Mouse (Mus musculus): ENCODE results near the gene Zfp553. TPM values are rescaled to one million over a fixed set of nuclear protein-coding genes. Genes with fewer than 3 reads are reported as not detected.
"Not testable (repeated sequence)": the region's sequence is repeated elsewhere in the genome, so short reads cannot be mapped to it uniquely, and the experiment has no call there.

Zfp553 gene
- total RNA-seq, 2 experiments from 2014 or later = 9.2 to 10.8 TPM

DNA sequence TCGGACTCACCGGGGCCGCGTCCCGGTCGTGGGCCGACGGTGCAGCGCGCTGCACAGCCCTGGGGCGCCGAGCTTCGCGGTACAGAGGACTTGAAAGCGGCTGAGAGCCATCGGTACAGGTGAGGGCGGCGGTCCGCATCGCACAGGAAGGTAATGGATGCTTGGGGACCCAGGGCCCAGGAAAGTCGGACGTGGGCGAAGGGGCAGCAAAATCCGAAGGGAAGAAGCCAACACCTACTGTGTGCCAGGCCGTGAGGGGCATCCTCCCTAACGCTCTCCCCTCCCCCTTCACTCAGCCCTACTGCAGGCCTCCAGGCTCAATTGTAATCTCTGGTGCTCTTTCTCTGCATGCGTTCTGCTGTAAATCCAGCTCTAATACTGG, 498 bp downstream of the Zfp553 start:
- no peak for DNase-seq

GRCm38 (mm10) chr7:127233765-127234164, 904 bp downstream of the Zfp553 start:
- DNase-seq = no peak

- no peak for DNase-seq
Measured at GRCm38 (mm10) chr7:127234777-127235176, 1.9 kb downstream of the Zfp553 start.

DNA sequence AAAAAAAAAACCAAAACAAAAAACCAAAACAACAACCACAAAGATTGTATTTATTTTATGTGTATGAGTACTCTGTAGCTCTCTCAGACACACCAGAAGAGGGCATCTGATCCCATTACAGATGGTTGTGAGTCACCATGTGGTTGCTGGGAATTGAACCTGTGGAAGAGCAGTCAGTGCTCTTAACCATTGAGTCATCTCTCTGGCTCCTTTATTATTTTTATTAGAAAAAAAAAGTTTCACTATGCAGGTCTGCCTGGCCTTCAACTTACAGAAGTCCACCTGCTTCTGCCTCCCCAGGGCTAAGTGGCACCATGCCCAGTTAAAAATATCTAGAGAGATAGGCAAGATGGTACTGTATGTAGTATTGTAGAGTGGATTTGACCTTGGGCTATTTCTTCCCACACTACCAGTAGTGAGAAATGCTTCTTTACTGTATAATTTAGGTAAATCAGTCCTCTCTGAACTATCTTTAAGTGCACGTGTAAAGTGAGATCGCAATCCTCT, 10.6 kb downstream of the Zfp553 start:
- DNase-seq = no peak

DNA sequence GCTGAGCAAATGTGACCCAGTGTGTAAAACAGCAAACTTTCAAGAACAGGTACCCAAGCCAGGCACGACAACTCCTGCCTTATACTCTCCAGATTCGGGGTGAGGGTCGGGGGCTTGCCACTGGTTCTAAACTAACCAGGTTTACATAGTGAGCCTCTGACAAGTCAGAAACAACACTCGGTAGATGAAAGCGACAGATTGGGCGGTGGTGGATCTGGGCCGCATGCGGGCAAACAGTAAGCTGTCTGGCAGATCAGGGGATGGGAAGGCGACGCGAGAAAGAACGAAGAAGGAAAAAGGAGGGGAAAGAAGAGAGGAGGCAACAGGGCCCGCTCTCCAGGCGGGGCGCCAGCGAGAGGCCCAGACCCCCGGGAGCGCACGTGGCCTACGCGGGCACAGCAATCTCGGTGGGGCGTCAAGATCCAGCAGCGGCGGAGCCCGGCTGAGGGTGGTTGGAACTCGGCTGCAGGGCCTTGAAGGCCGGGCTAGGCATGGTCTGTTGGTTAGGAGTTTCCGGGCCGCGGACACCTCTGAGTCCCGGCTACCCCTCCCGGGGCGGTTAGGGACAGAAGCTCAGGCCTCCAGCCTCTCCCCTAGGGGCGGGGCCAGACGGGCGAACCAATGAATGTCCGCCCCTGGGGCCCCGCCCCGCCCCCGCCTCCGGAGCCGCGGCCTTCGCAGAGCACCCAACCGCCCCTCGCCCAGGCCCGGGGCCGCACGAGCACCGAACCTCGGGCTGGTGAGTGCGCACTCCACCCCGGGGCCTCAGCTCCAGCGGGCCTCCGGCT, 11.2 kb downstream of the Zfp553 start, which contains the start of gene Zfp771:
Zfp771 (plus strand) TSS at position 405 of the 788 bp plus-strand sequence.
- DNase-seq = peak; percentile 95

GRCm38 (mm10) chr7:127244658-127245510, 12.0 kb downstream of the Zfp553 start:
- no peak for DNase-seq

GRCm38 (mm10) chr7:127250511-127250910, 17.6 kb downstream of the Zfp553 start:
- DNase-seq = not testable (repeated sequence)

DNA sequence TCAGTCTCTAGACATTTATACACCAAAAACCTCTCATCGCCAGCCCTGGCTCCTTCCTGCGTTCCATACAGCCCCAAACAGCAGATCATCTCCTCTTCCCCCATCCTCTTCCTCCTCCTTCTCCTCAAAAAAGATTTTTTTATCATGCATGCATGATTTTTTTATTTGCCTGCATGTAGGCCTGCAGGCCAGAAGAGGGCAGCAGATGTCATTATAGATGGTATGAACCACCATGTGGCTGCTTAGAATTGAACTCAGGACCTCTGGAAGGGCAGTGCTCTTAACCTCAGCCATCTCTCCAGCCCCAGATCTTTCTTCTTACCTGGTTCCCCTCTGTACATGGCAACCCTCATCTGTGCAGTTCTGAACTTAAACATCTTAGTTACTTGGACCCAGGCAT, 19.6 kb downstream of the Zfp553 start:
- DNase-seq = no peak

- no peak for DNase-seq
Measured at GRCm38 (mm10) chr7:127253341-127253740, 20.5 kb downstream of the Zfp553 start.

- peak; percentile 96 for DNase-seq
Measured at GRCm38 (mm10) chr7:127253821-127254769, 21.2 kb downstream of the Zfp553 start.

- no peak for DNase-seq
Measured at GRCm38 (mm10) chr7:127255008-127255407, 22.1 kb downstream of the Zfp553 start.

DNA sequence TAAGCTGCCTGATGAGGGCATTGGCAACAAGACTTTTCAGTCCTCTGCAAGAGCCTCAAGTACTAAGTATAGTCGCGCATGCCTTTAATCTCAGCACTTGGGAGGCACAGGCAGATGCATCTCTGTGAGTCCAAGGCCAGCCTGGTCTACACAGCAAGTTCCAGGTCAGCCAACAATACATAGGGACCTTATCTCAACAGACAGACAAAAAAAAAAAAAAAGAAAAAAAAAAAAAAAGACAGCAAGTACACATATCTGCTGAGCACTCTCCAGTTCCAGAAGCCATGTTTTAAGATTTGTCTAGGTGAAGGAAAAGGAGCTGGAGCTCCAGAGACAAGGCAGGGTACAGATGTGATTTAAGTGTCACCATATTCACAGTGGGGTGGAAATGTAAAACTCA, 23.1 kb downstream of the Zfp553 start:
- no peak for DNase-seq

DNA sequence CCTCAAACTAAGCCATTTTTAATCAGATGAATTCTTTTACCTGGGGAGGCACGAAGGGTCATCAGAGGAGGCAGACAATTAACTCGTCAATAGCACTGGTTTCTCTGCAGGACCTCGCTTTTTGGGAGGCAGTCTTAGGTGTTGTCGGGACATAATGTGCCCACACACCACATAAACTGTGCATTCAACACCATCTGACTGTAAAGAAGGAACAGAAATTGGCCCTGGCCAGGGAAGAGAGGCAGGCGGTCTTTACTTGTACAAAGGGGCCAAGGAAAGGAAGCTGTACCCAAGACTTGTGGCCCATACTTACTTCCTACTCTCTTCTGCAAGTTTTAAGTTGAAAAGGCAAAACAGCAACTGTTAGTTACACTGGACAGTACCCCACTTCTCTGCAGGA, 23.7 kb downstream of the Zfp553 start:
- DNase-seq = no peak

- DNase-seq = no peak
Measured at GRCm38 (mm10) chr7:127259186-127259905, 26.5 kb downstream of the Zfp553 start.

DNA sequence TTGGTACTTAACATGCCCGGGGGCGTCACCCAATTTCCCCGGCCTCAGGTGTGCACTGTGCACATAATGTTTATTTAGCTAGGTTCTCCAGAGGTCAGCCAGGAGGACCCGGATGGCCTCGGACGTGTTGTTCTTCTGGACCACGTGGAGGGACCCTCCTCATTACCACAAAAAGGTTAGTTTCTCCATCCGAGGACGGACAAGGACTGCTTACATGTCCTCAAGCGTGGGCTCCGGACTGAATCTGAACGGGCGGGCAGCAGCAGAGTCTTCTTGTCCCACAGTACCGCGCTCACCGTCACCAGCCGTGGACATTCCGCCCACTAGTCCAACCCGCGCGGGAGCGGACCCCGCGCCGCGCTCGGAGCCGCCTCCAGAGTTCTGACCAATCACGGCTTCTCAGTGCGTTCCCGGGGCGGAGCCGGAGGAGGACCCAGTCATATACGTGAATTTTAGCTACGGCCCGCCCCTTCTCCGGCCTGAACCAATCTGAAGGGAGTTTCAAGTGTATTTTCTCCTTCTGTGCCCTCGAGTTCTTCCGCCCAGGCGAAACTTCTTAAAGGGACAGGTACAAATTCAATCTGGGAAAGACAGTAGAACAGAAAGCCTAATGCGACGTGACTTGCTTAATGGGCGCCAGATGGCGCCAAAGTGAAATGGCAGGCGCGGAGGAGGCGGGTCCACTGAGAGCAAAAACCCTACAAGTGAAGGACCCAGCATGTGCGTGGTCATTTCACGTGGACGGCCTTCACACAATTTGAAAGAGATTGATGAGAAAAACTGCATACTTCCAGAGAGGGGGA, 27.6 kb downstream of the Zfp553 start, which contains the start of gene Dctpp1:
Dctpp1 (minus strand) TSS at position 401 of the 803 bp plus-strand sequence.
- peak; percentile 97 for DNase-seq

DNA sequence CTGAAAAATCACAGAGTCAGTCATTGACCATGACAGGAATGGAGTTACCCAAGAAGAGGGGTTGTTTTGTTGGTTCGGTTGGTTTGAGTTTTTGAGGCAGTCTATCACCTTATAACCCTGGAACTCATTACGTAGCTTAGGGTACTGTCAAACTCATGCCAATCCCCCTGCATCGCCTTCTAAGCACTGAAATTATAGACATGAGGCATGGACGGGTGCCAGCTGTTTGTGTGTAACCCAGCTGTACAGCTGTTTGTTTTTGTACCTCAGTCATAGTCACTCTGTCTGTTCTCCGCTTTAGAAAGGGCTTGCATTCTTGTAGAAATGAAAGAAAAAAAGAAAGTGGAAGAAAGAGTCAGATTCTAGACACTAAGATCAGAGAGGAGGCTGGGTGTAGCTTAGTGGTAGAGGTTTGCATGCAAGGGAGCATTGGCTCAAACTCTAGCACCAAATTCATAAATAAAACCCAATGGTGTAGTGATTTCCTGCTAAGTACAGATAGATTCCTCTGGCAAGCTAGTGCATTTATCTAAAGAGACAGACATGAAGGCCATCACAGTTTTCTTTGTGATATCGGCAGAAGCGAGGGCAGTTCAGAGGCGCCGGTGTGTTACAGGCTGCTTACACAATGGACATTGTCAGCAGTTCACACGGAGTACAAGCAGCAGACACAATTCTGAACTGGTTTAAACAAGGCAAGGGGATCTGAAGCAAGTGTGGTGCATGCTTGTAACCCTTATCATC, 29.5 kb downstream of the Zfp553 start:
- no peak for DNase-seq

DNA sequence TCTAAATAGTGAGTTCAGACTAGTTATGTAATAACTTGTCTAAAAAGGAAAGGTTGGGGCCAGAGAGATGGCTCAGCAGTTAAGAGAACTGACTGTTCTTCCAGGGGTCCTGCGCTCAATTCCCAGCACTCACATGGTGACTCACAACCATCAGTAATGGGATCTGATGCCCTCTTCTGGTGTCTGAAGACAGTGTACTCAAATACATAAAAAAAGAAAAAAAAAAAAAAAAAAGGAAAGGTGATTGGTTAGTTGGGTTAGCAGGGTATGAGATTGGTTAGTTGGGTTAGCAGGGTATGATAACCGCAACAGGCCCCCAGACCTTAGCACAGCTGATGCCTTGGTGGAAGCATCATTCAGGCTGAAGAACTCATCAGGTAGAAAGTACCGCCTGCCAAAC, 30.7 kb downstream of the Zfp553 start:
- DNase-seq = no peak

DNA sequence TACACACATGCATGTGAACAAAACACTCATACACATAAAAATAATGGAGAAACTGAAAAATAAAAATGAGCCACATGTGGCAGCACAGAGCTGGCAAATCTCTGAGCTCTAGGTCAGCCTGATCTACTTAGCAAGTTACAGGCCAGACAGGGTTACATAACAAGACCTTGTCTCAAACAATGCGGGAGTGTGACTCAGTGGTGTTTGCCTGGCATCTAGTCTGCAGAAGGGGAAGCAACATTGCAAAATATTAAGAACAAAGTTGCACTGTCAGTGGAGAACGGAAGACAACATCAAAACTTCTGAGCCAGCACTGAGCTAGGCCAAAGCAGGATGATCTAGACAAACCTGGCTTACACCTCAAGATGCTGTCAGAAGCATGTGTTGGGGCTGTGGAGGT, 37.4 kb downstream of the Zfp553 start:
- no peak for DNase-seq

GRCm38 (mm10) chr7:127270666-127271065, 37.8 kb downstream of the Zfp553 start:
- DNase-seq = no peak

GRCm38 (mm10) chr7:127271093-127271492, 38.2 kb downstream of the Zfp553 start:
- no peak for DNase-seq

Data from heart, postnatal 4 days (tissue).